Mouse (Mus musculus) hindbrain, embryonic 12.5 days (tissue): ENCODE results near the gene Crtc1. TPM values are rescaled to one million over a fixed set of nuclear protein-coding genes. Genes with fewer than 3 reads are reported as not detected.

Source experiments
- ATAC-seq: fragments of 200-750 bp; cut with Nextera tagmentation; 2 replicates; pipeline ENCODE4 v1.8.0; 2017; ENCODE audit warnings: moderate TSS enrichment; ENCODE audit not compliant: low FRiP score
- H3K27ac ChIP-seq: fragments of 300-500 bp; sonication (generic); 2 replicates; pipeline ENCODE4 v1.5.1; 2016; ENCODE audit warnings: mild to moderate bottlenecking
- H3K27me3 ChIP-seq: fragments of 300-500 bp; sonication (generic); 2 replicates; pipeline ENCODE4 v1.6.1; 2016; ENCODE audit warnings: mild to moderate bottlenecking
- H3K36me3 ChIP-seq: fragments of 300-500 bp; sonication (generic); 2 replicates; pipeline ENCODE4 v1.6.1; 2016; ENCODE audit warnings: mild to moderate bottlenecking
- H3K4me1 ChIP-seq: fragments of 300-500 bp; sonication (generic); 2 replicates; pipeline ENCODE4 v1.6.1; 2016
- H3K4me2 ChIP-seq: fragments of 300-500 bp; sonication (generic); replicated peaks from 2 replicates; pipeline ENCODE4 v1.6.1; 2016; ENCODE audit warnings: mild to moderate bottlenecking
- H3K4me3 ChIP-seq: fragments of 300-500 bp; sonication (generic); 2 replicates; pipeline ENCODE4 v1.5.1; 2016; ENCODE audit warnings: mild to moderate bottlenecking
- H3K9ac ChIP-seq: fragments of 300-500 bp; sonication (generic); 2 replicates; pipeline ENCODE4 v1.6.1; 2016; ENCODE audit warnings: mild to moderate bottlenecking, moderate library complexity
- H3K9me3 ChIP-seq: fragments of 300-500 bp; sonication (generic); replicated peaks from 2 replicates; pipeline ENCODE4 v1.6.1; 2016; ENCODE audit warnings: mild to moderate bottlenecking
- WGBS: fragments of 180-500 bp; shearing (Covaris S2); methylation state at CpG from one replicate; pipeline ENCODE4 v1.1.7; 2016; 5-methylcytosine and 5-hydroxymethylcytosine counted together
- polyA plus RNA-seq: library from polyadenylated mRNA; unstranded; fragments of >200 nt; fragmentation: Nextera tagmentation; extraction: Ambion mirVana; gene quantifications from 2 replicates; pipeline ENCODE4 v1.2.1, GENCODE M21; 2016

The Crtc1 gene
- polyA plus RNA-seq, 1 experiment from 2014 or later, result 24.6 TPM

GRCm38 (mm10) chr8:70460606-70461005 lies 21.2 kb upstream of the Crtc1 start:
- Histone ChIP-seq H3K4me1 (0 out of 2 replicates have a peak, but pooled peaks cover 7% of the 10 kb centered on the region), H3K9ac (no peak overlapping the region), H3K36me3 (0 out of 2 replicates have a peak, but pooled peaks cover 4% of the 10 kb centered on the region), H3K9me3 (no peaks in the 10 kb centered on the region), H3K27ac (no peak overlapping the region), H3K4me2 (no peak overlapping the region), H3K27me3 (no peaks in the 10 kb centered on the region), H3K4me3 (no peak overlapping the region)
- 82% methylated on average over 9 of the region's 9 CpGs for WGBS
- ATAC-seq, result no peak

DNA sequence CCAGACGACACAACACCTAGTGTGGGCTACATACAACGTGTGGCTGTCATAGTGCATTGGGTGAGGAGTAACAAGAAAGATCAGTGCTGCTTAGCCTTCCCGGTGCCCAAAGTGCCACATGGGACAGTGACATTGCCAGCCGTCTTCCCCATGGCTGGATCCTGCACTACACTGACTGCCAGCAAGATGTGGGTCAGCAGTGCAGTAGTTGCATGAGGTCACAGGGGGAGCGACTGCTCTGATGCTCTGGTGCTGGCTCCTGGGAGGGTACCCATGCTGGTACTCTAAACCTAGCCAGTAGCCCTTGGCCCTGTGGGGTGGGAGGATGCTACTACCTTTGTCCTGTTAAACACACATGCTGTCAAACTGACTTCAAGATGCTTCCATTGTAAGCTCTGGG lies 20.8 kb upstream of the Crtc1 start:
- ATAC-seq, result no peak
- 90% methylated on average over 5 of the region's 5 CpGs for WGBS
- no peak overlapping the region for H3K4me2 ChIP-seq

GRCm38 (mm10) chr8:70459636-70460035 lies 20.3 kb upstream of the Crtc1 start:
- no peaks in the 10 kb centered on the region for H3K9me3 ChIP-seq
- H3K27me3 ChIP-seq, result no peaks in the 10 kb centered on the region
- no peak overlapping the region for H3K4me3 ChIP-seq
- WGBS, result 98% methylated on average over 2 of the region's 2 CpGs
- H3K27ac ChIP-seq, result no peak overlapping the region
- ATAC-seq, result no peak
- H3K36me3 ChIP-seq, result 0 out of 2 replicates have a peak, but pooled peaks cover 4% of the 10 kb centered on the region
- no peak overlapping the region for H3K9ac ChIP-seq
- 0 out of 2 replicates have a peak, but pooled peaks cover 7% of the 10 kb centered on the region for H3K4me1 ChIP-seq
- no peak overlapping the region for H3K4me2 ChIP-seq

More for the DNA sequence above, 20.8 kb upstream of the Crtc1 start:
- H3K4me1 ChIP-seq, result 0 out of 2 replicates have a peak, but pooled peaks cover 7% of the 10 kb centered on the region
- H3K36me3 ChIP-seq, result 0 out of 2 replicates have a peak, but pooled peaks cover 4% of the 10 kb centered on the region
- H3K4me3 ChIP-seq, result no peak overlapping the region
- no peaks in the 10 kb centered on the region for H3K27me3 ChIP-seq
- H3K9me3 ChIP-seq, result no peaks in the 10 kb centered on the region
- H3K9ac ChIP-seq, result no peak overlapping the region
- H3K27ac ChIP-seq, result no peak overlapping the region

GRCm38 (mm10) chr8:70458462-70458861 lies 19.1 kb upstream of the Crtc1 start:
- Histone ChIP-seq H3K27me3 (no peaks in the 10 kb centered on the region), H3K27ac (no peak overlapping the region), H3K4me3 (no peak overlapping the region), H3K4me1 (0 out of 2 replicates have a peak, but pooled peaks cover 3% of the 10 kb centered on the region), H3K4me2 (no peak overlapping the region), H3K9me3 (no peaks in the 10 kb centered on the region), H3K36me3 (0 out of 2 replicates have a peak, but pooled peaks cover 4% of the 10 kb centered on the region), H3K9ac (no peak overlapping the region)
- WGBS, result 91% methylated on average over 3 of the region's 3 CpGs
- ATAC-seq, result no peak

DNA sequence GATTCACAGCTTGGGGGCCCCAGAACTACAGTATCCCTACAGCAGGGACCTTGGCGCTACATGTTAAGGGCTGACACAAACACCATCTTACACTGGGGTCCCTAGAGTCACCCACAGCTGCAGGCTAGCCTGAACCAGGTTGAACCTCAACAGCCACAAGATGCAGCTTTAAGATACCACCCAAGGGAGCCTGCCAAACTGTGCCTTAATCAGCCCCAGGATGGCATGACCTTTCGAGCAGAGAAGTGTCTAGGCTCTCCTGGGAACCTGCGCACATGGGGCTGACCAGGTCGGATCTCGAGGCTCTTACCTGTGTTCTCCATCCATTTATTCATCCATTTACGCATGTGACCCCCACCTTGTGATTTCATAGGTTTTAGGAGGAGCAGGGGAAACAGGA lies 18.5 kb upstream of the Crtc1 start:
- Histone ChIP-seq H3K36me3 (peaks cover 4% of the 10 kb centered on the region; the same call in 1 of the 2 replicates), H3K4me3 (no peak overlapping the region), H3K9me3 (no peaks in the 10 kb centered on the region), H3K27me3 (peaks cover 5% of the 10 kb centered on the region; the same call in 1 of the 2 replicates), H3K4me2 (no peak overlapping the region), H3K27ac (no peak overlapping the region), H3K4me1 (no peaks in the 10 kb centered on the region), H3K9ac (no peak overlapping the region)
- WGBS, result 87% methylated on average over 6 of the region's 6 CpGs
- no peak for ATAC-seq

DNA sequence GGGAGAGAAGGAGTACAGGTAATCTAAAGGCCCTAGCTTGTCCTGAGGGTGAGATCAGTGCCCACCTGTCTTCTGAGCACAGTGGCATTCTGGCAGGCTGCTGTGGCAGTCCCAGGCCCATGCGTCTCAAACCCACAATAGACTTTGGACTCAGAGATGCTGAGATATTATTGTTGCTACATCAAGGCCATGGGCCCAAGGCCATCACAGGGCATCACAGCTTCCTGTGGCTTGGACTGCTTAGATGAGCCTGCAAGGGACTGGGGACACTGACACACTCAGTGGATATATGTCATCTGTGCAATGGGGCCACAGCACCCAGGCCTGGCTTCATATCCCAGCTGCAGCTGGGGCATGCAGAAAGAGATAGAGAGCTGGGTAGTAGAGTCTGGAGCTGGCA lies 17.6 kb upstream of the Crtc1 start:
- Histone ChIP-seq H3K9ac (no peak overlapping the region), H3K27ac (no peak overlapping the region), H3K9me3 (no peaks in the 10 kb centered on the region), H3K36me3 (peaks cover 10% of the 10 kb centered on the region), H3K4me3 (no peak overlapping the region), H3K27me3 (peaks cover 13% of the 10 kb centered on the region), H3K4me1 (no peaks in the 10 kb centered on the region), H3K4me2 (no peak overlapping the region)
- ATAC-seq, result no peak
- WGBS, result 100% methylated on average over 1 of the region's 1 CpGs

- H3K9me3 ChIP-seq, result no peaks in the 10 kb centered on the region
- WGBS, result 88% methylated on average over 5 of the region's 5 CpGs
- no peak overlapping the region for H3K9ac ChIP-seq
- peaks cover 20% of the 10 kb centered on the region for H3K36me3 ChIP-seq
- no peaks in the 10 kb centered on the region for H3K4me1 ChIP-seq
- H3K27me3 ChIP-seq, result peaks cover 20% of the 10 kb centered on the region
- H3K4me2 ChIP-seq, result no peak overlapping the region
- H3K4me3 ChIP-seq, result no peak overlapping the region
- no peak overlapping the region for H3K27ac ChIP-seq
- no peak for ATAC-seq
Observed at GRCm38 (mm10) chr8:70453852-70454251, 14.5 kb upstream of the Crtc1 start.

DNA sequence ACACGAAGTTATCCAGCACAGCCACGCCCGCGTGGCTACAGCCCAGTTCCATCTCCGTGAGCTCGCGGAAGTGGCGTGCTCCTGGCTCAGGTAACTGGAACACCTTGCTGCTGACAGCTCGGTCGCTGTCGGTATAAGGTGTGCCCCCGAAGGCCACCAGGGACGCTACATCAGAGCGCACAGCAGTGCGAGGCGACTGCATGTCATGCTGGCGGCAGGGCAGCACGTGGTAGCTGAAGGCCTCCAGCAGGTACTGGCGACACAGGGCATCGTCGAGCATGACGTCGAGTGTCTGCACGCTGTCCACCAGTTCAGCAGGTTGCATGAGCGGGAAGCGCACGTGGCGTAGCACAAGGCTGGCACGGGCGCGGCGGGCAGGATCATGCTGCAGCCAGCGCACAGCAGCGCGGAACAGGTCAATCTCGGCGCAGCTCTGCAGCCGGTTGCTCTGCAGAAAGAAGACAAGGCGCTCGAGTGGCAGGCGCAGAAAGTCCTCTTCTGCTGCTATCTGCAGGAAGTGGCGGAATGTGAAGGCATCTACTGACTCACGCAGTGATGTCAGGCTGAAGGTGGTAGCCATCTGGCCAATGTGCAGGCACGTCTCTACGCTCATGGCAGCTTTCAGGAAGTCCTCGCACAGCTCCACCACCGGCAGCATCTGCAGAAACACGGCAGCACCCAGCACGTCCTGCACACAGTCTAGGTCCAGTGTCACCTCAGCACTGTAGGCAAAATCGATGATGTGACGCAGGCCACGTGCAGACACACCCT lies 13.0 kb upstream of the Crtc1 start:
- Histone ChIP-seq H3K9me3 (no peaks in the 10 kb centered on the region), H3K4me3 (no peak overlapping the region), H3K4me2 (no peak overlapping the region), H3K27ac (no peak overlapping the region), H3K36me3 (peaks cover 20% of the 10 kb centered on the region), H3K4me1 (no peaks in the 10 kb centered on the region), H3K9ac (no peak overlapping the region), H3K27me3 (peaks cover 20% of the 10 kb centered on the region)
- ATAC-seq, result no peak; the same call in 1 of the 2 replicates
- 62% methylated on average over 52 of the region's 52 CpGs for WGBS

DNA sequence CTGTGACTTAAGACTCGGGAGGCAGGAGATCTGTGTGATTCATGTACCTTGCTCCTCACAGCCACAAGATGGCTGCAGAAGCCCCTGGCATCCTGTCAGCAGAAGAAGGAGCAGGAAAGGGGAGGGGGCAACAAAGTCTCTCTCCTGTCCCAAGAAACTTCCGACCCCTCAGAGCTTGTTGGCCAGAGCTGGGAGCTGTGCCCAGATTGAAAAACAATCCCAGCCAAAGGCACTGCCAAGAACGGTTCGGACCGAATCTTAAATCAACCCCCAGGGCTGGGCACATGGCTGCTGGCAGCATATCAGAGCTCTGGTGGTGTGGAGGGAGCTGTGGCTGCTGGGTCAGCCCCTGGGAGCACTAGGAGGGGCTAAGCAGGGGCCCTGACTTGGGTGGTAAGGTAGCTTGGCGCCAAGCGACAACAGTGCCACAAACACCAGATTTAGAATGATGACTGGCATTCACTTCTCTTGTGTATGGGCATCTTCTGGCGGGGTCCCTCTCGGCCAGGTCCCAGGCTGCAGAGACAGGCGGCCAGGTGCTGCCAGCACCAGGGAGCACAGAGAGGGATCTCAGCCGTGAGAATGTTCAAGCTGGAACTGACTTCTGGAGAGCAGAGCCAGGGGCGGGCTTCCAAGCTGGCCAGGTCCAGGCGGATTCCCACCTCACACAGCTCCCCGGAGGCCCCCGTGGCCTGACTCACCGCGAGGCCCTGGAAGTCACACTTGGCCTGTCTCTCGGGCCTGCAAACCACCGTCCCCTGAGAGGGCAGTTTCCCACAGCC lies 8.5 kb upstream of the Crtc1 start:
- Histone ChIP-seq H3K4me2 (no peak overlapping the region), H3K9ac (no peak overlapping the region), H3K27me3 (peaks cover 15% of the 10 kb centered on the region), H3K4me3 (no peak overlapping the region), H3K4me1 (no peaks in the 10 kb centered on the region), H3K27ac (no peak overlapping the region), H3K9me3 (no peaks in the 10 kb centered on the region), H3K36me3 (peaks cover 20% of the 10 kb centered on the region)
- ATAC-seq, result no peak
- 70% methylated on average over 19 of the region's 19 CpGs for WGBS

- WGBS, result 59% methylated on average over 1 of the region's 1 CpGs
- Histone ChIP-seq H3K4me3 (no peak overlapping the region), H3K27ac (no peak overlapping the region), H3K27me3 (0 out of 2 replicates have a peak, but pooled peaks cover 6% of the 10 kb centered on the region), H3K9me3 (no peaks in the 10 kb centered on the region), H3K9ac (no peak overlapping the region), H3K4me1 (no peaks in the 10 kb centered on the region), H3K36me3 (peaks cover 4% of the 10 kb centered on the region; the same call in 1 of the 2 replicates), H3K4me2 (no peak overlapping the region)
- ATAC-seq, result no peak
Observed at GRCm38 (mm10) chr8:70445988-70446387, 6.6 kb upstream of the Crtc1 start.

DNA sequence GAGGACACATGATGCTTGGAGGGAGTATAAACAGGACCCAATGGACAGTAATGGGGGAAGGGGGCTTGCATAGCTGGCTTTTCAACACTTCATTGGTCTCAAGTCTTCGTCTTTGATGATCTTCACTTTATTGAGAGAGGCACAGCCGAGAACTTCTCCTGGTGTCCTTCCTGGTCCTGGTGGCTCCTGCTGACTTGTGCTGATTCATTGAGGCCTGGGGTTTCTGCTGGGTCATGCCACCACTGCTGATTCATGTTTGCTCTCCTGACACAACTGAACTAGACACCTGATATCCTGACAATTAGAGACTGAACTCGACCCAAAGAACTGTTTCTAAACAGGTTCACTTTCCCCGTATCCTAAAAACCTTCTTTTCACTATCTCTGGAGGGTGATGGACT lies 3.9 kb upstream of the Crtc1 start:
- no peak for ATAC-seq
- Histone ChIP-seq H3K9ac (no peak overlapping the region), H3K36me3 (no peaks in the 10 kb centered on the region), H3K27me3 (0 out of 2 replicates have a peak, but pooled peaks cover 6% of the 10 kb centered on the region), H3K9me3 (no peaks in the 10 kb centered on the region), H3K4me1 (peaks cover 11% of the 10 kb centered on the region), H3K27ac (no peak overlapping the region), H3K4me2 (no peak overlapping the region), H3K4me3 (no peak overlapping the region)
- 86% methylated on average over 4 of the region's 4 CpGs for WGBS

GRCm38 (mm10) chr8:70441565-70441964 lies 2.2 kb upstream of the Crtc1 start:
- Histone ChIP-seq H3K4me3 (no peak overlapping the region), H3K27me3 (0 out of 2 replicates have a peak, but pooled peaks cover 6% of the 10 kb centered on the region), H3K36me3 (no peaks in the 10 kb centered on the region), H3K4me2 (no peak overlapping the region), H3K9ac (no peak overlapping the region), H3K4me1 (peaks cover 21% of the 10 kb centered on the region), H3K27ac (no peak overlapping the region), H3K9me3 (no peaks in the 10 kb centered on the region)
- WGBS, result 78% methylated on average over 3 of the region's 3 CpGs
- no peak for ATAC-seq
